Comparison of ENCODE assay signal across 9 mouse cellular contexts in genomic region chr4:117252351-117252750, GRCm38 (mm10). TPM values are rescaled to one million over a fixed set of nuclear protein-coding genes. Genes with fewer than 3 reads are reported as not detected.
DNase-seq lines count a peak whose midpoint lies in the region; TF ChIP-seq lines count a peak whose summit lies in the region.
"Had no signal": no experiment of that assay in that cellular context is flagged by ENCODE, and none has a peak within 500 bp of the region (broad histone marks: within the 10 kb centered on the region; RNA-seq: fewer than 3 reads in every experiment).

No protein-coding gene starts in this region.

- TF ChIP-seq POLR2A in cortical plate, adult 2 months (IDR thresholded peaks at IDR 0.05; ENCODE audit: extremely low read depth, insufficient read depth, low read length) = no peak
- TF ChIP-seq POLR2A in lung, adult 2 months (IDR thresholded peaks at IDR 0.05; ENCODE audit: borderline replicate concordance, extremely low read depth, low read depth, low read length) = no peak

- intact Hi-C loops in heart, postnatal 10 days (cut with DNase I) = no loop called here

- no peaks in the 10 kb centered on the region; the same call in 1 of the 2 replicates for H3K4me1 ChIP-seq in cortical plate, adult 2 months (ENCODE audit: control insufficient read depth, insufficient read depth, low read length)
- peaks cover 5% of the 10 kb centered on the region; the same call in 1 of the 2 replicates for H3K4me1 ChIP-seq in lung, adult 2 months (ENCODE audit: control insufficient read depth, insufficient read depth, low read length)

- no peak for TF ChIP-seq CTCF in cortical plate, adult 2 months (IDR thresholded peaks at IDR 0.05; ENCODE audit: extremely low read depth, insufficient read depth, low read length)
- TF ChIP-seq CTCF in lung, adult 2 months (IDR thresholded peaks at IDR 0.05; ENCODE audit: insufficient read depth, low read length) = no peak

- DNase-seq in heart, adult 18-20 months = peak; percentile 57 to 70
- no peak for DNase-seq in heart, postnatal 4 days
- DNase-seq in heart, postnatal 10 days = peak; percentile 56 to 60
- DNase-seq in lung, adult 2 months = peak; percentile 39
- no peak for DNase-seq in B cell, adult 2 months
- no peak for DNase-seq in natural killer cell, adult 2 months (ENCODE audit: low spot score in 2 of 2)
- DNase-seq in layer of hippocampus, postnatal 14 days (ENCODE audit: low spot score in 2 of 2) = no peak

- no peak overlapping the region for H3K27ac ChIP-seq in cortical plate, adult 2 months (ENCODE audit: insufficient read depth, low read length)
- H3K27ac ChIP-seq: macrophage had no signal

- 31% methylated on average over 5 of the region's 5 CpGs for WGBS in lung, adult 2 months

- peak overlapping the region; percentile 75 for H3K4me3 ChIP-seq in cortical plate, adult 2 months (ENCODE audit: insufficient read depth, low read length)
- peak overlapping the region; percentile 95 for H3K4me3 ChIP-seq in lung, adult 2 months (replicated peaks; ENCODE audit: extremely low read depth, low read depth, low read length)

RNA-seq across cellular contexts. Expression of gene Armh1, which starts 0.4 kb away (rescaled TPM):
- under 1 TPM in 1 of 2 experiments, not detected in 1; 0.15 TPM for total RNA-seq in heart, adult 18-20 months (2021)
- total RNA-seq in heart, postnatal 4 days (2021) = under 1 TPM; 0.38 to 0.43 TPM
- polyA plus RNA-seq in cortical plate, adult 2 months (2012; rRNA removed) = 0.38 and 0.67 TPM in 2 replicates
- under 1 TPM; 0.35 to 0.38 TPM for total RNA-seq in heart, postnatal 10 days (2021)
- 4.2 and 5.2 TPM in 2 replicates for polyA plus RNA-seq in lung, adult 2 months (2012; rRNA removed)
- 1 to 10 TPM; 1.1 to 1.4 TPM for total RNA-seq in layer of hippocampus, postnatal 14 days (2021)
- polyA plus RNA-seq: macrophage had no signal

RNA-seq across cellular contexts. Expression of gene Tmem53, which starts 0.6 kb away (rescaled TPM):
- 10 to 100 TPM; 24.8 to 35.7 TPM for total RNA-seq in heart, adult 18-20 months (2021)
- total RNA-seq in heart, postnatal 4 days (2021) = 10 to 100 TPM; 25.5 to 27.1 TPM
- polyA plus RNA-seq in cortical plate, adult 2 months (2012; rRNA removed) = 4.8 and 6.1 TPM in 2 replicates
- 10 to 100 TPM; 28.5 to 40.0 TPM for total RNA-seq in heart, postnatal 10 days (2021)
- 21.7 and 24.1 TPM in 2 replicates for polyA plus RNA-seq in lung, adult 2 months (2012; rRNA removed)
- 1 to 10 TPM; 3.5 to 5.1 TPM for total RNA-seq in layer of hippocampus, postnatal 14 days (2021)

Comparison
In these comparisons a context has a peak if more than half of its experiments do, and no peak if none do; other contexts are left out.
1. DNase-seq: peak in heart, adult 18-20 months (2 of 2), heart, postnatal 10 days (2 of 2) and lung, adult 2 months (single experiment); none in heart, postnatal 4 days (single experiment), B cell, adult 2 months (0 of 2), natural killer cell, adult 2 months (0 of 2) and layer of hippocampus, postnatal 14 days (0 of 2).
2. RNA of gene Tmem53, which starts 0.6 kb away (total RNA-seq): 28.5 to 40.0 TPM in heart, postnatal 10 days, 24.8 to 35.7 TPM in heart, adult 18-20 months and 25.5 to 27.1 TPM in heart, postnatal 4 days; 3.5 to 5.1 TPM in layer of hippocampus, postnatal 14 days; every median in the first group is over 4 times any median in the second.